Mouse (Mus musculus) limb, embryonic 12.5 days (tissue): ENCODE data around the gene Otor. TPM values are rescaled to one million over a fixed set of nuclear protein-coding genes. Genes with fewer than 3 reads are reported as not detected.

Source experiments
- ATAC-seq: fragments of 200-750 bp; cut with Nextera tagmentation; 2 replicates; pipeline ENCODE4 v1.8.0; 2017; ENCODE audit warnings: low read depth, moderate TSS enrichment; ENCODE audit not compliant: insufficient number of reproducible peaks, insufficient read depth, low FRiP score, low TSS enrichment
- H3K27ac ChIP-seq: fragments of 300-500 bp; sonication (generic); 2 replicates; pipeline ENCODE4 v1.5.1; 2016; ENCODE audit warnings: mild to moderate bottlenecking, moderate library complexity
- H3K27me3 ChIP-seq: fragments of 300-500 bp; sonication (generic); 2 replicates; pipeline ENCODE4 v1.6.1; 2016; ENCODE audit warnings: mild to moderate bottlenecking, moderate library complexity
- H3K36me3 ChIP-seq: fragments of 300-500 bp; sonication (generic); 2 replicates; pipeline ENCODE4 v1.6.1; 2016; ENCODE audit warnings: mild to moderate bottlenecking, moderate library complexity
- H3K4me1 ChIP-seq: fragments of 300-500 bp; sonication (generic); replicated peaks from 2 replicates; pipeline ENCODE4 v1.6.1; 2016
- H3K4me2 ChIP-seq: fragments of 300-500 bp; sonication (generic); 2 replicates; pipeline ENCODE4 v1.6.1; 2016; ENCODE audit warnings: mild to moderate bottlenecking, moderate library complexity
- H3K4me3 ChIP-seq: fragments of 300-500 bp; sonication (generic); replicated peaks from 2 replicates; pipeline ENCODE4 v1.5.1; 2016; ENCODE audit warnings: mild to moderate bottlenecking
- H3K9ac ChIP-seq: fragments of 300-500 bp; sonication (generic); replicated peaks from 2 replicates; pipeline ENCODE4 v1.6.1; 2016; ENCODE audit warnings: mild to moderate bottlenecking, moderate library complexity
- H3K9me3 ChIP-seq: fragments of 300-500 bp; sonication (generic); 2 replicates; pipeline ENCODE4 v1.6.1; 2016; ENCODE audit warnings: mild to moderate bottlenecking, moderate library complexity
- whole genome bisulfite sequencing: fragments of 180-500 bp; shearing (Covaris S2); methylation state at CpG from one replicate; pipeline ENCODE4 v1.1.7; 2016; 5-methylcytosine and 5-hydroxymethylcytosine counted together
- polyA plus RNA-seq: library from polyadenylated mRNA; unstranded; fragments of >200 nt; fragmentation: Nextera tagmentation; extraction: Ambion mirVana; gene quantifications from 2 replicates; pipeline ENCODE4 v1.2.1, GENCODE M21; 2016

Gene Otor
- 9.5 and 10.4 TPM in 2 replicates for polyA plus RNA-seq

- no peaks in the 10 kb centered on the region for H3K36me3 ChIP-seq
- H3K4me1 ChIP-seq: peaks cover 18% of the 10 kb centered on the region
- H3K9me3 ChIP-seq: no peaks in the 10 kb centered on the region
- H3K9ac ChIP-seq: no peak within 1 kb of the TSS
- H3K4me3 ChIP-seq: no peak within 1 kb of the TSS
- H3K27me3 ChIP-seq: no peaks in the 10 kb centered on the region
- 62% methylated on average over 8 of the region's 8 CpGs for WGBS
- peak; percentile 32; the same call in 1 of the 2 replicates for ATAC-seq
- peak within 1 kb of the TSS; percentile 30 for H3K4me2 ChIP-seq
- peak within 1 kb of the TSS; percentile 46 for H3K27ac ChIP-seq
These were observed at the start of gene Otor for GRCm38 (mm10) chr2:143078198-143078851. TSS of gene Otor (plus strand) at chr2:143078473.

- H3K4me2 ChIP-seq: no peak overlapping the region
- H3K27me3 ChIP-seq: no peaks in the 10 kb centered on the region
- no peak overlapping the region for H3K4me3 ChIP-seq
- H3K9ac ChIP-seq: no peak overlapping the region
- 75% methylated on average over 1 of the region's 1 CpGs for WGBS
- no peaks in the 10 kb centered on the region; the same call in 1 of the 2 replicates for H3K4me1 ChIP-seq
- no peaks in the 10 kb centered on the region for H3K36me3 ChIP-seq
- no peak overlapping the region for H3K27ac ChIP-seq
- ATAC-seq: no peak
- H3K9me3 ChIP-seq: no peaks in the 10 kb centered on the region
These were observed 47.0 kb upstream of the Otor start for GRCm38 (mm10) chr2:143031283-143031682.

GRCm38 (mm10) chr2:143032378-143033255, 45.7 kb upstream of the Otor start:
- Histone ChIP-seq H3K4me1 (no peaks in the 10 kb centered on the region; the same call in 1 of the 2 replicates), H3K4me2 (no peak overlapping the region), H3K27me3 (no peaks in the 10 kb centered on the region), H3K4me3 (no peak overlapping the region), H3K27ac (no peak overlapping the region), H3K36me3 (no peaks in the 10 kb centered on the region), H3K9ac (no peak overlapping the region), H3K9me3 (no peaks in the 10 kb centered on the region)
- ATAC-seq: no peak
- 81% methylated on average over 10 of the region's 10 CpGs for WGBS

GRCm38 (mm10) chr2:143034350-143035085, 43.8 kb upstream of the Otor start:
- Histone ChIP-seq H3K4me1 (no peaks in the 10 kb centered on the region; the same call in 1 of the 2 replicates), H3K27me3 (no peaks in the 10 kb centered on the region), H3K4me3 (no peak overlapping the region), H3K27ac (no peak overlapping the region), H3K9ac (no peak overlapping the region), H3K9me3 (no peaks in the 10 kb centered on the region), H3K4me2 (no peak overlapping the region), H3K36me3 (no peaks in the 10 kb centered on the region)
- WGBS: 77% methylated on average over 7 of the region's 7 CpGs
- no peak; the same call in 1 of the 2 replicates for ATAC-seq

- H3K9ac ChIP-seq: no peak overlapping the region
- H3K4me1 ChIP-seq: no peaks in the 10 kb centered on the region; the same call in 1 of the 2 replicates
- no peak for ATAC-seq
- no peak overlapping the region for H3K27ac ChIP-seq
- H3K4me3 ChIP-seq: no peak overlapping the region
- no peaks in the 10 kb centered on the region for H3K36me3 ChIP-seq
- 79% methylated on average over 10 of the region's 10 CpGs for WGBS
- no peaks in the 10 kb centered on the region for H3K9me3 ChIP-seq
- no peak overlapping the region for H3K4me2 ChIP-seq
- H3K27me3 ChIP-seq: no peaks in the 10 kb centered on the region
These were observed 43.1 kb upstream of the Otor start for GRCm38 (mm10) chr2:143035086-143035593.

GRCm38 (mm10) chr2:143041596-143041995, 36.7 kb upstream of the Otor start:
- no peak for ATAC-seq
- Histone ChIP-seq H3K4me2 (no peak overlapping the region), H3K9me3 (no peaks in the 10 kb centered on the region), H3K4me1 (no peaks in the 10 kb centered on the region), H3K36me3 (no peaks in the 10 kb centered on the region), H3K4me3 (no peak overlapping the region), H3K27ac (no peak overlapping the region), H3K27me3 (no peaks in the 10 kb centered on the region), H3K9ac (no peak overlapping the region)
- WGBS: 84% methylated on average over 1 of the region's 1 CpGs

GRCm38 (mm10) chr2:143055251-143055650, 23.0 kb upstream of the Otor start:
- no peaks in the 10 kb centered on the region for H3K9me3 ChIP-seq
- no peak overlapping the region for H3K9ac ChIP-seq
- H3K36me3 ChIP-seq: no peaks in the 10 kb centered on the region
- ATAC-seq: no peak
- H3K27me3 ChIP-seq: no peaks in the 10 kb centered on the region
- no peak overlapping the region for H3K4me3 ChIP-seq
- H3K4me1 ChIP-seq: no peaks in the 10 kb centered on the region
- H3K27ac ChIP-seq: no peak overlapping the region
- H3K4me2 ChIP-seq: no peak overlapping the region

GRCm38 (mm10) chr2:143056736-143057135, 21.5 kb upstream of the Otor start:
- H3K4me1 ChIP-seq: no peaks in the 10 kb centered on the region
- no peaks in the 10 kb centered on the region for H3K36me3 ChIP-seq
- H3K9me3 ChIP-seq: no peaks in the 10 kb centered on the region
- 78% methylated on average over 5 of the region's 5 CpGs for WGBS
- no peak overlapping the region for H3K4me3 ChIP-seq
- H3K4me2 ChIP-seq: no peak overlapping the region
- H3K9ac ChIP-seq: no peak overlapping the region
- H3K27ac ChIP-seq: no peak overlapping the region
- no peak for ATAC-seq
- no peaks in the 10 kb centered on the region for H3K27me3 ChIP-seq

GRCm38 (mm10) chr2:143062432-143062811, 15.9 kb upstream of the Otor start:
- peaks cover 23% of the 10 kb centered on the region for H3K36me3 ChIP-seq
- WGBS: 49% methylated on average over 6 of the region's 6 CpGs
- H3K27me3 ChIP-seq: no peaks in the 10 kb centered on the region
- no peak; the same call in 1 of the 2 replicates for ATAC-seq
- H3K4me2 ChIP-seq: peak overlapping the region; percentile 80
- 0 out of 2 replicates have a peak overlapping the region, but pooled peaks have one; percentile 18 for H3K9ac ChIP-seq
- H3K27ac ChIP-seq: no peak overlapping the region
- H3K4me3 ChIP-seq: peak overlapping the region; percentile 93
- peaks cover 5% of the 10 kb centered on the region for H3K4me1 ChIP-seq
- no peaks in the 10 kb centered on the region for H3K9me3 ChIP-seq

GRCm38 (mm10) chr2:143062812-143063792, 15.2 kb upstream of the Otor start, which contains the start of gene Snrpb2:
TSS of gene Snrpb2 (plus strand) at chr2:143063039.
- WGBS: under 1% methylated on average over 55 of the region's 55 CpGs
- H3K9ac ChIP-seq: peak within 1 kb of the TSS; percentile 83
- no peaks in the 10 kb centered on the region for H3K27me3 ChIP-seq
- H3K27ac ChIP-seq: 0 out of 2 replicates have a peak within 1 kb of the TSS, but pooled peaks have one; percentile 29
- peaks cover 28% of the 10 kb centered on the region for H3K36me3 ChIP-seq
- peak within 1 kb of the TSS; percentile 80 for H3K4me2 ChIP-seq
- ATAC-seq: peak; percentile 87
- peak within 1 kb of the TSS; percentile 93 for H3K4me3 ChIP-seq
- H3K4me1 ChIP-seq: peaks cover 5% of the 10 kb centered on the region
- H3K9me3 ChIP-seq: no peaks in the 10 kb centered on the region
